Mouse (Mus musculus) brain, adult 2 months (tissue): Measurements from ENCODE around the gene Mvd.

ENCODE experiments used
- DNase-seq: peaks from one replicate; pipeline ENCODE4 v3.0.0; 2011; ENCODE audit warnings: low read depth, low spot score

Mvd gene

DNA sequence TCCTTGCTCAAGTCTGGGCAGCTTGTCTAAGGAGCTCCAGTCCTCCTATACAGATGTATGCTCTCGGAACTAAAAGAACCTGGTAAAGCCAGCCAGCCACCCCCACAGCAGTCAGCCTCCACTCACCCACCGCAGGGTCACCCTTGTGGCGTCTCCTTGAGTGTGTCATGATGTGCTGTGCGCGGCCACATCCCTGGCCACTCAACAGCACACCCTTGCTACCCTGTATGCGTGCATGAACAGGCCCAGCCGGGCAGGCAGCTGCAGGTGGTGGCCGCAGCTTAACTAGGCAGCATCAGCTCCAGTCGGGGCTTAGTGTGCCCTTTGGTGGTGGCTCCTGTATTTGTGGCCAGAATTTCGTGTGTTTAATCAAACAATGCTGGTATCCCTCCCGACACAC, 13.9 kb upstream of the Mvd start:
- no peak for DNase-seq

GRCm38 (mm10) chr8:122454409-122454808, 11.2 kb upstream of the Mvd start:
- DNase-seq: no peak

GRCm38 (mm10) chr8:122452154-122452553, 8.9 kb upstream of the Mvd start:
- DNase-seq: peak; percentile 16

DNA sequence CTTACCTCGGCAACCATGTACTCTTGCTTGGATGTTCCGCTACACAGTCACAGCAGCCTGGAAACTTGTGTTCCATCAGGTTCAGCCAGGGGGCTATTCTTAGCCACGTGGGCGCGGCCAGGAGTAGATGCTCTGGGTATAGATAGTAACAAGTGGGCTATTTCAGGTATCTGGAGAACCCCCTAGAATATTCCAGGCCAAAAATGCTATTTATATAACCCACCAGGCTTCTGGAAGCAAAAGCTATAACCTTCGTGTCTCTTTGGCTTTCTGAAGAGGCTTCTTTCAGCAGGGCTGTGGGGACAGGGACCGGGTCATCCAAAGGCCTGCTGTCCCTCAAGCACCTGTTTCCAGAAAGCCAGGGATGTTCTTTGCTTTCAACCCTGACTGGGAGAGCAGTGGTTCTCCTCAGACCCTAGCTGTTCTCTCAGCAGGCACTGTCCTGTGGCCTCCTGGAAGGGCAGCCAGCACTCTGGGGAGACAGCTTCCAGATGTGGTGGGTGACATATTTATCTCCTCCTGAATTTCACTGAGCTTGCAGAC, 8.0 kb upstream of the Mvd start:
- peak; percentile 57 for DNase-seq

DNA sequence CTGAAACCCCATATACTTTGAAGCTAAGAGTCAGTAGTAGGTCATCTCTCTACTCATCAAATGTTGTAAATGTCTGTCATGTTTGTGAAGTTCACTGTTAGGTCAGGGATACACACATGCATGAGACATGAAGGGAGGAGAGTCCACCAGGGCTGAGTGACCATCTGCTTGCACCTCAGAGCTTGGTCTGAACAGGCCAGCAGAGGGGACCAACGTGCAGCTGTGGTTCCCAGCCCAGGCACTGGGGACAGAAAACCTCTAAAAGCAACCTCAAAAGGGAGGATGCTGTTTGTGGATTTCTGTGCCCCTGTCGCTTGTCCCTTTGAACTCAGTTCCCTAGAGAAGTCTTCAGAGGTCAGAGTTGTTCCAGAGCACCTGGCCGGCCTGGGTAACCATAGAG, 2.0 kb upstream of the Mvd start:
- DNase-seq: no peak

- peak; percentile 93 for DNase-seq
Observed at GRCm38 (mm10) chr8:122444058-122444748, 981 bp upstream of the Mvd start.

DNA sequence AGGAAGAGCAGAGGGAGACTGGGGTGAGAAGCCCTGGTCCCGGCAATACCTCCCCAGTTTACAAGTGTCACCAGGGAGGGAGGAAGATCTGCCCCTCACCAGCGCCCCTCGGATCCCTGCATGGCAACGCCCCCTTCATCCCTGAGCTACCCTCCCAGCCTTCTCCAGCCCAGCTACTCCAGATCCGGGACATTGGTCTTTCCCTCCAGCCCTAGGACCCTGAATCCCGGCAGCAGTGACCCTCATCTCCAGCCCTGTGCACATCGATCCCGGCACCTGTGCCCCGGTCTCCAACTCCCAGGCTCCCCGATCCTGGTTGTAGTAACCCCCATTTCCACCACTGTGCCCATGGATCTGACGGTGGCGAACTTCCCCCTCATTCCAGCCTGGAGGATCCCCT, 441 bp downstream of the Mvd start:
- no peak for DNase-seq

GRCm38 (mm10) chr8:122442356-122442755, 866 bp downstream of the Mvd start:
- DNase-seq: no peak

GRCm38 (mm10) chr8:122441326-122441725, 1.9 kb downstream of the Mvd start:
- DNase-seq: peak; percentile 24

- DNase-seq: peak; percentile 87
Observed at GRCm38 (mm10) chr8:122439336-122439735, 3.9 kb downstream of the Mvd start.

DNA sequence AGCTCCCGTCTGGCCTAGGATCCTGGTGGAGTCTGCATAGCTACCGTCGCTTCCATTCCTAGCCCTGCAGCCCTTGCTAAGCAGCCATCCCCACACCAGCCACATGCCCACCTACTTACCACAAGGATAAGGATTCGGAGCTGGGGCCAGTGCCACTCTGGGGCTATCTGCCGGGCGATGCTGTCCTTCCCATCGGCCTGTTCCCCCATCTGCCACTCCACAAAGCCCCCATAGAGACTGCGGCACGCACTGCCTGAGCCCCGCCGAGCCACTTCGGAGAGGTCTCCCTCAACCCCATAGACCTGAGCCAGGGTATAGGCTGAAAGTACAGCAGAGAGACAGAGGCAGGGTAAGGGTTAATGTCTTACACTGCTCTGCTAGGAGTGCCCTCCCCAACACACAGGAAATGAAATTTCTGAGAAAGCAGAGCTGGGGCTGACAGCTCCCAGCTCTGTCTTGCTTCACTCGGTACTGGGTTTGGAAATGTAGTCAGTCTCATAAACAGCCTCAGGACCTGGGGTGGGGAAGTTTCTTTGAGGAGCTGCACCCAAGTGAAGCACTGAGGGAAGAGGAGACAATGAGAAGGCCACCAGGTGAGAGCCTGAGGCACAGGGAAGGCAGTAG, 5.4 kb downstream of the Mvd start:
- DNase-seq: no peak

- DNase-seq: no peak
Observed at GRCm38 (mm10) chr8:122436586-122437125, 6.6 kb downstream of the Mvd start.

- DNase-seq: no peak
Observed at GRCm38 (mm10) chr8:122436146-122436545, 7.1 kb downstream of the Mvd start.

GRCm38 (mm10) chr8:122435375-122435774, 7.8 kb downstream of the Mvd start:
- DNase-seq: no peak

DNA sequence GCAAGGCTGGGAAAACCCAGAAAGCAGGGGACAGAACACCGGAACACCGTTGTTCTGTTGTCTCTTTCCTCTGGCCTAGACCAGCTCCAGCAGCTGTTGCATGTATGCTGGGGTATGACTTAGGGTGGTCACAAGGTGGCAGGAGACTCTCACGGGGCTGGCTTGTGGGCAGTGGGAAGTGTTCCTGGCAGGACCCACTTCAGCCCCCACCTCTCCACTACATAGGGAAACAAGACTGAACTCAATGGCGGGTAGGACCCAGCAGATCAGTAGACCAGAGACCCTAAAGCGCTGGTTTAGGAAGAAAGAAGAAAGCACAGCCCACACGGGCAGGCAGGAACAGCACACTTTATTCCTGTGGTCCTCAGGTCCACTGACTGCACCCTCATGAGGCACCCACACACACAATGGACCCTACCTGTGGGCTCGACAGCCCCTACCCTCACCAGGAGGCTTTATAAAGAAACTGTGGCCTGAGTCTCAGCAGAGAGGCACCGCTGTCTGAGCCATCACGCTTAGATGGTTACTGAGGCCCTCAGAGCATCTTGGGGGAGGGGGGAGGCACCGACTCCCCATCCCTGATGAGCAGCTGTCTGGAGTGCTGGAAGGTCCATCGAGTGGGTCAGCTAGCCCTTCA, 9.8 kb downstream of the Mvd start:
- DNase-seq: no peak

DNA sequence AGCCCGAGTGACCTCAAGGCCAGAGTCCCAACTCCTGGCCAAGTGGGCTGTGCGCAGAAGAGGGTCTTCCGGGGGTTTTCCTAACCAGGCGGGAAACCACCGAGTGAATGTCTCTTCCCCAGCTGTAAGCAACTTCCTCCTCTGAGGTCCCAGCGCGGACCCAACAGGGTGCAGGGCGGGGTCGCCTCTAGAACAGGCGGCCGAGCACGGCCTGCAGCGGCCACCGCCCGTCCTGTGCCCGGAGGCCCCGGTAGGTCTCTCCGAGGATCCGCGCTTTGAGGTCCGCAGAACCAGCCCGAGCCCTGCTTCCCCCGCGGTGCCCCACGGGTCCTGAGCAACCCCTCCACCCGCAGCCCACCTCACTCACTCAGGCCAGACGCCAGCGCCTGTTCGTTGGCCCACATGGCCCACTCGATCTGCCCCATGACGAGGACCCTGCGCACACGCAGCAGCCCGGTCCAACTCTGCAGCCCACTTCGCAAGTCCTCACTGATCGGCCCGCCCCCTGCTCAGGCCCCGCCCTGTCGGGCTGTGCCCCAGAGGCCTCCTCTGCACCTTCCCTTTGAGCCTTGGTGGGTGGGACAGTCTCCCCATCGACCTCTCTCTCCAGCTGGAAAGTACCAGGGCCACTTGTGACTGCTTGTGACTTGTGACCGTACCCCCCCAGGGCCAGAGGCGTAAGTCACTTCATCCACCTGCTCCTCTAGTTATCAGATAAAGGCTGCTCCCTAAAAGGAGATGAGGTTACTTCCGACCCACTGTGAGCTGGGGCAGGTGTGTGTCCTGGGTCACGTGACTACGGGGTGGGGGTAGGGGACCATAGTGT, 10.6 kb downstream of the Mvd start, which contains the start of gene Cyba:
Gene Cyba, minus strand, starts transcription at position 488 of the 826 bp plus-strand sequence.
- no peak for DNase-seq

GRCm38 (mm10) chr8:122431694-122432442, 11.4 kb downstream of the Mvd start:
- DNase-seq: no peak

DNA sequence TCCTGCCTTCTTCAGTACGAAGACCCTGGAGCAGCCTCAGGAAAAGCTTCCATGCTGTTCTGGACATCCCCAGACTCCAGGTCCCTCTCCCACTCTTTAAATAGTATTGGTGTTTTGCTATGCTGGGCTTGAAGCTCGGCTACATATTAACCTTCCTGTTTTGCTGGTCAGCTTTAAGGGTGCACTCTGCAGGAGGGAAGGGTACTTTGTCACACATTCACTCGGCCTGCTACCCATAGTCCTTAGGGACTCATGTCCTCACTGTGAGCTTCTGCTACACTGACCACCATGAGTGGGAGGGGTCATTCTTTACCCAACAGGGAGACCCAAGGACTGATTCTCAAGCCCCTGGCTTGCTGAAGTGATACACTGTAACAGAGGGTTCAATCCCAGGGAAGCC, 12.6 kb downstream of the Mvd start:
- no peak for DNase-seq

DNA sequence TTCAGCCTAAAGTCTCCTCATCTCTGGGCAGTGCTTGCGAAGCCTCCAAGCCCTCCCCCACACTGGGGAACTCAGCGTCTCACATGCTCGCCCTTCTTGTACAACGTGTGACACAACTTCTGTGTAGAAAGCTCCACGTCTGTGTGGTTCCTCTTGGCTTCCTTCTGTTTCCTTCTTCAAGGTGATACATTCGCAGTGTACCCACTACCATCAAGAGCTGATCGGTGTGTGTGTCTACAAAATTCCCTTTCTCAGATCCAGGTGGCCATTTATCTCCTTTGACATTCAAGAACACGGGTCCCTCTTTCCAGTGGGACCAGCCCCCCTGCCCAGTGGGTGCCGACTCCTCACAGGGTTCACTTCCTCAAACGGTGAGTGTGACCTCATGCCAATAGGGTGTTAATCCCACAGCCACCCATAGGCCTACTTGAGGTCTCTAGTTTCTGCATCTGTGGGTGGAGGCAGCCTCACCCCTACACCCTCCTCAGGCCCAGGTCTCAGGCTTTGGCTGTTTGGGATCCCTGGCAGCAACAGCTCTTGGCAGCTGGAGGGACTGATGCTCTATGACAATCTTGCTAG, 13.1 kb downstream of the Mvd start:
- DNase-seq: peak; percentile 48

DNA sequence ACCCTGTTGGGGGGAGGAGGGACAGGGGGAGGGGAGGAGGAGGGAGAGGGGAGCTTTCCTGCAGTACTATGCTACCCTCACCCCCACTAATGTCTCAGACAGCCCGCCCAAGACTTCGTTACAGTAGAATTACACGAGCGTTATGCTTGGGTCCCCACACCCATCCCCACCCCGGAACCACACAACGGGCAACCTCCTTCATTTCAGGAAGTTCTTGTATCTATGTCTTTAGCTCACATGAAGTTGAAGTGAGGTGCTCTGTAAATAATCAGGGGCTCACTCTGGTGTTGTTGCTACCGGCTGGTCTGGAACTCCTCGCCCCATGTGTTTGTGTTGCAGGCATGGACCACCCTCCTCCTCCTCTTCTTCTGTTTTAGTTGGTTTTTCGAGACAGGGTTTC, 15.1 kb downstream of the Mvd start:
- no peak for DNase-seq
